In the genomic region with DNA sequence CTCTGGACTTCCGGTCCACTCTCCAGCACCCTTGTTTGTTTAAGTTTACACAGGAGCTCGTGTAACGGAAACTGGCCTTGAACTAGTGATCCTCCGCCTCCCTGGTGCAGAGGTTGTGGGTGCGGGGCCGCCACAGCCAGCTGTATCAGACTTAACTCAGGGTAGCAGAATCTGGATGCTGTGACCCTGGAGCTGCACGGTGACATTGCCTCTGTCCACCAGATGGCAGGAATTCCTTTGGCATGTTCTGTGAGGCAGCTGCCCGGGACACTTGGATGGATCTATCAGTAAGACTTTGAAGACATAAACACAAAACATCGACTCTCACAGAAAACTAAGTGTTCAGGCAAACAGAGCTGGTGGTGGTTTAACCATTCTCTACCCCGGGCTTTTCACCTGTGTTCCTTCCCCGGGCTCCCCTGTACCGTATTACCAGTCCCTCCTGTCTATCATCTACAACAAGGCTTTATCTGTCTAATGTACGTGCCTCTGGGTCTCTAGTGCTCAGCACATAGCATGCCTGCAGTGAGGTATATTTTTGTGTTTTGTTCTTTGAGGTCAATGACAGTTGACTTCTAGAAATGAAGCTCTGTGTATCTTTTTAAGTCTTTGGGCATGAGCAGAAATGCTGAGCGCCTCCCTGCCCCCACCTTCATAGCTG, we compare ENCODE assay signal across 8 mouse cellular contexts. TPM values are rescaled to one million over a fixed set of nuclear protein-coding genes. Genes with fewer than 3 reads are reported as not detected.
DNase-seq lines count a peak whose midpoint lies in the region; ATAC-seq lines count a peak whose summit lies in the region.

No protein-coding gene starts in this region.

- no peak overlapping the region for H3K27ac ChIP-seq in forebrain, embryonic 11.5 days (ENCODE audit: low read depth, low read length)
- H3K27ac ChIP-seq in forebrain, embryonic 15.5 days (replicated peaks): no peak overlapping the region
- H3K27ac ChIP-seq in hindbrain, embryonic 14.5 days: no peak overlapping the region

- H3K9ac ChIP-seq in forebrain, embryonic 11.5 days (ENCODE audit: low read length): no peak overlapping the region
- H3K9ac ChIP-seq in forebrain, embryonic 15.5 days (replicated peaks): no peak overlapping the region
- no peak overlapping the region for H3K9ac ChIP-seq in hindbrain, embryonic 14.5 days

- H3K4me3 ChIP-seq in forebrain, embryonic 11.5 days (ENCODE audit: low read depth, low read length): no peak overlapping the region
- H3K4me3 ChIP-seq in forebrain, embryonic 15.5 days: no peak overlapping the region
- no peak overlapping the region for H3K4me3 ChIP-seq in hindbrain, embryonic 14.5 days (replicated peaks; ENCODE audit: low read length)

- 0 out of 2 replicates have a peak, but pooled peaks have one; percentile 56 for ATAC-seq in forebrain, embryonic 11.5 days (replicated peaks; ENCODE audit: low FRiP score)
- ATAC-seq in forebrain, embryonic 15.5 days (replicated peaks): no peak; the same call in 1 of the 2 replicates
- ATAC-seq in hindbrain, embryonic 14.5 days (ENCODE audit: low FRiP score): peak; percentile 57; the same call in 1 of the 2 replicates

- WGBS in forebrain, embryonic 11.5 days: 52% methylated on average over 14 of the region's 14 CpGs
- WGBS in forebrain, embryonic 15.5 days: 53% methylated on average over 14 of the region's 14 CpGs
- 50% methylated on average over 14 of the region's 14 CpGs for WGBS in hindbrain, embryonic 14.5 days

- no peaks in the 10 kb centered on the region for H3K36me3 ChIP-seq in forebrain, embryonic 11.5 days (ENCODE audit: control insufficient read depth, insufficient read depth, low read length)
- H3K36me3 ChIP-seq in forebrain, embryonic 15.5 days: no peaks in the 10 kb centered on the region
- H3K36me3 ChIP-seq in hindbrain, embryonic 14.5 days (replicated peaks; ENCODE audit: control insufficient read depth, insufficient read depth): peaks cover 8% of the 10 kb centered on the region; the same call in 1 of the 2 replicates

- H3K4me1 ChIP-seq in forebrain, embryonic 11.5 days (replicated peaks; ENCODE audit: control insufficient read depth, insufficient read depth, low read length): no peaks in the 10 kb centered on the region
- no peaks in the 10 kb centered on the region; the same call in 1 of the 2 replicates for H3K4me1 ChIP-seq in forebrain, embryonic 15.5 days
- H3K4me1 ChIP-seq in hindbrain, embryonic 14.5 days (replicated peaks; ENCODE audit: control insufficient read depth, insufficient read depth, low read length): no peaks in the 10 kb centered on the region

- H3K9me3 ChIP-seq in forebrain, embryonic 11.5 days (ENCODE audit: control insufficient read depth, low read length): no peaks in the 10 kb centered on the region
- no peaks in the 10 kb centered on the region for H3K9me3 ChIP-seq in forebrain, embryonic 15.5 days
- H3K9me3 ChIP-seq in hindbrain, embryonic 14.5 days (ENCODE audit: control insufficient read depth, low read length): no peaks in the 10 kb centered on the region

- H3K27me3 ChIP-seq in forebrain, embryonic 11.5 days (ENCODE audit: control insufficient read depth, insufficient read depth, low read length): no peaks in the 10 kb centered on the region
- 0 out of 2 replicates have a peak, but pooled peaks cover 5% of the 10 kb centered on the region for H3K27me3 ChIP-seq in forebrain, embryonic 15.5 days
- no peaks in the 10 kb centered on the region for H3K27me3 ChIP-seq in hindbrain, embryonic 14.5 days (ENCODE audit: control insufficient read depth, insufficient read depth, low read length)

- DNase-seq in forebrain, embryonic 11.5 days (ENCODE audit: low spot score): peak; percentile 72
- peak; percentile 39 for DNase-seq in c-Kit-positive CD71-positive TER-119-negative erythroid progenitor cells, embryonic 14.5 days (ENCODE audit: low read depth)
- peak; percentile 18 to 39 for DNase-seq in frontal cortex, postnatal 36 days (ENCODE audit: low spot score in 2 of 2)
- DNase-seq in hindbrain, embryonic 14.5 days (ENCODE audit: low spot score): peak; percentile 71
- DNase-seq in left cerebral cortex, adult 11 months (ENCODE audit: low spot score): peak; percentile 9
- peak; percentile 83 for DNase-seq in lung, postnatal 36 days
- DNase-seq in right cerebral cortex, adult 2 months (ENCODE audit: low spot score in 2 of 2): peak; percentile 25 to 32

- no peak overlapping the region for H3K4me2 ChIP-seq in forebrain, embryonic 11.5 days (ENCODE audit: low read depth, low read length, severe bottlenecking)
- no peak overlapping the region for H3K4me2 ChIP-seq in forebrain, embryonic 15.5 days (replicated peaks)
- H3K4me2 ChIP-seq in hindbrain, embryonic 14.5 days (replicated peaks): no peak overlapping the region

RNA-seq across cellular contexts. Expression of a gene that starts 26.6 kb away (rescaled TPM):
- 66.9 and 69.3 TPM in 2 replicates for polyA plus RNA-seq in forebrain, embryonic 11.5 days (2014; fragmentation: Nextera tagmentation; extraction: Ambion mirVana)
- polyA plus RNA-seq in forebrain, embryonic 15.5 days (2015; fragmentation: Nextera tagmentation; extraction: Ambion mirVana): 41.9 and 45.8 TPM in 2 replicates
- 39.3 and 46.1 TPM in 2 replicates for polyA plus RNA-seq in hindbrain, embryonic 14.5 days (2014; fragmentation: Nextera tagmentation; extraction: Ambion mirVana)

Comparison
In these comparisons a context has a peak if more than half of its experiments do, and no peak if none do; other contexts are left out.
1. DNase-seq: peak in every context shown above with its lines; median percentile 83 in lung, postnatal 36 days; 72 in forebrain, embryonic 11.5 days; 71 in hindbrain, embryonic 14.5 days; 39 in c-Kit-positive CD71-positive TER-119-negative erythroid progenitor cells, embryonic 14.5 days; 28 in frontal cortex, postnatal 36 days; 28 in right cerebral cortex, adult 2 months; 9 in left cerebral cortex, adult 11 months.